Mouse (Mus musculus) bone marrow, adult 2 months (tissue): ENCODE measurements around the gene She. TPM values are rescaled to one million over a fixed set of nuclear protein-coding genes. Genes with fewer than 3 reads are reported as not detected.

ENCODE experiments used
- H3K27ac ChIP-seq: fragments of 200-500 bp; 2 replicates; pipeline ENCODE4 v1.5.1; 2012; ENCODE audit warnings: low read depth, mild to moderate bottlenecking, control low read depth, inconsistent platforms, low read length; ENCODE audit not compliant: control insufficient read depth, poor library complexity, insufficient read depth
- H3K4me1 ChIP-seq: fragments of 200-500 bp; 2 replicates; pipeline ENCODE4 v1.6.1; 2011; ENCODE audit warnings: low read length; ENCODE audit not compliant: control insufficient read depth, insufficient read depth
- H3K4me3 ChIP-seq: fragments of 200-500 bp; replicated peaks from 2 replicates; pipeline ENCODE3; 2011; ENCODE audit warnings: mild to moderate bottlenecking, low read depth, low read length, control low read depth; ENCODE audit not compliant: control insufficient read depth
- CTCF ChIP-seq: fragments of 200-500 bp; IDR thresholded peaks from 2 replicates; pipeline ENCODE4 v1.5.1; 2011; ENCODE audit warnings: low read length, control low read depth; ENCODE audit not compliant: control insufficient read depth, insufficient read depth
- POLR2A ChIP-seq: fragments of 200-500 bp; IDR thresholded peaks from 2 replicates; pipeline ENCODE4 v1.6.1; 2011; ENCODE audit warnings: low read depth, mild to moderate bottlenecking, control low read depth, low read length, borderline replicate concordance; ENCODE audit not compliant: control insufficient read depth
- WGBS: fragments of 180-500 bp; shearing (Covaris S2); methylation state at CpG from one replicate; pipeline ENCODE4 v1.1.7; 2018; 5-methylcytosine and 5-hydroxymethylcytosine counted together
- polyA plus RNA-seq: library from polyadenylated mRNA; stranded (reverse); fragments of >200 nt; gene quantifications from 2 replicates; pipeline ENCODE4 v1.2.4, GENCODE M21; 2011; ENCODE audit warnings: low replicate concordance; ENCODE audit not compliant: missing spikeins, insufficient read depth, insufficient read length

The She gene
- polyA plus RNA-seq, 1 experiment: 1.7 TPM

DNA sequence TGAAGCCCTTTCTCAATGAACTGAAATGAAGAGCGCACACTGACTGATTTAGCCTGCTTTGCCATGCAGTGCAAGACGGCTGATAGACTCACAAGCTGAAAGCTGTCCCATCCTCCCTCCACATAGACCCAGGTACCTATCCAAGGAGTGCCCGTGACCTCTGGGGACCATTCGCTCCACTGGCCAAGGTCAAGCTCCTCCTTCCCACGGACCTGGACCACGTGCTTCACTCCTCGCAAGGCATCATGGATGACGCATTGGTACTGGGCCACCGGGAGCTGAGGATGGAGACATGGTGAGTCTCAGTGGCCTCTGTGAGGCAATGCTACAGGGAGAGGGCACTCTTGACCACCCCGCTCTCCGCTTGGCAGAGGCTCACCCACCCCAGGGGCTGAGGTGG is 54.6 kb downstream of the She start:
- H3K4me3 ChIP-seq: no peak overlapping the region
- no peak for TF ChIP-seq POLR2A
- TF ChIP-seq CTCF: no peak
- no peak overlapping the region for H3K27ac ChIP-seq
- peaks cover 3% of the 10 kb centered on the region; the same call in 1 of the 2 replicates for H3K4me1 ChIP-seq
- 91% methylated on average over 11 of the region's 11 CpGs for WGBS

DNA sequence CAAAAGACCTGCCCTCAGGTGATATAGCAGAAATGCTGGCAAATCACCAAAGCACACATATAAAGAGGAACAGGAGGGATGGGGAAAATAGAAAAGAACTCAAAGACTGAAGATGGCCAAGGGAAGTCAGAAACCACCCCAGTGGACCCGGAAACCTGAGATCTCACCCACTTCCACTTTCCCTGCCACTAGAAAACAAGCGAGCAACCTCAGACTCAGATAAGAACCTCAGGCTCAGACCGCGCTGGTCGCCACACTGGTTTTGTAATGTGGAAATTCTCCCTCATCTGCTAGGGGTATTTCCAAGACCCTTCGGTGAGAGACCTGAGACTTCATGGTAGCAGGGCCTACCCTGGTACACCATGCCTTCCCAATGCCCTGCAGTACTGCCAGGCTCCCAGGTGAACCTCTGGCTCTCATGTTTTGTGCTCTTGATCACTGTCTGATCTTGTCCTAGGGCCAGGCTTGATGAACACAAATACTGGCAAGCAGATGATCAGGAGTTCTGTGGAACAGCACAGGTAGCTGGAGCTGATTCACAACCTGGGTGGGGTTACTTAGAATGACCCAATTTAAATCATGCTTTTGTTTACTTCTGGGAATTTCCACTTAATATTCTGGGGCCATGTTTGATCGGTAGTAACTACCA is 56.5 kb downstream of the She start:
- H3K27ac ChIP-seq: peak overlapping the region; percentile 14; the same call in 1 of the 2 replicates
- H3K4me1 ChIP-seq: peaks cover 3% of the 10 kb centered on the region; the same call in 1 of the 2 replicates
- H3K4me3 ChIP-seq: no peak overlapping the region
- WGBS: 17% methylated on average over 7 of the region's 7 CpGs
- TF ChIP-seq POLR2A (no peak), CTCF (no peak)

DNA sequence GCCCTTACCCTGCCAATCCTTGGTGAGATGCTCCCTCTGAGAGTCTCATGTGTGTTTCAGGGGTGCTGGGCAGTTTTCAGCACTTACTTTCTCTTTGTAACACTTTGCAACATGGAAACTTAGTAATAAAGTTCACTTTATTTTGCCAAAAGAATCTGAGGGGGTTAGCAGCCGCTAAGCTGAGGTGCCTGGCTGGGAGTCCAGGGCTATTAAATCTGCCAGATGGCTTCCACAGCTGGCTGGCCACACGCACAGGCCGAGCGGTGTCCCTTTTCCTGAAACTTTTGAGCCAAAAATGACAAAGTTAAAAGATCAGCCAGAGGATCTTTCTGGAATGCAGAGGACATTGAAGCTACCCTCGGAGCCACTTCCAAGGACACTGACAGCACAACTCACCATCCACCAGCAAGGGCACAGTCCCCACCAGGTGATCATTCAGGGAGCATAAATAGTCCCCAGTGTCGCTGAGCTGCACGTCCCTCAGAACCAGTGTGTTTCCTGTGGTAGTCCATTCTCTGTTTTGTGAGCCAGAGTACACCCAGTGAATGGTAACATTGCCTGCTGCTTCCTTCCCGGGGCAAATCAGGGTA is 58.8 kb downstream of the She start:
- TF ChIP-seq POLR2A (no peak), CTCF (no peak)
- 62% methylated on average over 8 of the region's 8 CpGs for WGBS
- H3K4me1 ChIP-seq: peaks cover 2% of the 10 kb centered on the region; the same call in 1 of the 2 replicates
- H3K27ac ChIP-seq: no peak overlapping the region
- no peak overlapping the region for H3K4me3 ChIP-seq

DNA sequence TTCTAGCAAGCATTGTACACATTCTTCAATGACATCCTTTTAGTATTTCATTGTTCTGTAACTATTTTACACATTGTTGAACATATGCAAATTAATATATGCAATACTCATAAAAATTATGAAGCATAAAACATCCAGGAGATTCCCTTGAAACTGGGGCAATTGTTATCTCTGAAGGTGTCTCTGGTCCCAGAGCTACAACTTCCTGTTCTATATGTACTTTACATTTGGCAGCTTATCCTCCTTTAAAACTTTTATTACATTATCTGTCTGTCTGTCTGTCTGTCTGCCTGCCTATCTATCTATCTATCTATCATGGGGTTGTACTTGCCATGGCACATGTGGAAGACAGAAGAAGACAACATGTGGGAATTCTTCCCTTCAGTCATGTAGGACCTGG is 60.5 kb downstream of the She start:
- Histone ChIP-seq H3K4me3 (no peak overlapping the region), H3K4me1 (peaks cover 2% of the 10 kb centered on the region; the same call in 1 of the 2 replicates), H3K27ac (no peak overlapping the region)
- TF ChIP-seq CTCF (no peak), POLR2A (no peak)

DNA sequence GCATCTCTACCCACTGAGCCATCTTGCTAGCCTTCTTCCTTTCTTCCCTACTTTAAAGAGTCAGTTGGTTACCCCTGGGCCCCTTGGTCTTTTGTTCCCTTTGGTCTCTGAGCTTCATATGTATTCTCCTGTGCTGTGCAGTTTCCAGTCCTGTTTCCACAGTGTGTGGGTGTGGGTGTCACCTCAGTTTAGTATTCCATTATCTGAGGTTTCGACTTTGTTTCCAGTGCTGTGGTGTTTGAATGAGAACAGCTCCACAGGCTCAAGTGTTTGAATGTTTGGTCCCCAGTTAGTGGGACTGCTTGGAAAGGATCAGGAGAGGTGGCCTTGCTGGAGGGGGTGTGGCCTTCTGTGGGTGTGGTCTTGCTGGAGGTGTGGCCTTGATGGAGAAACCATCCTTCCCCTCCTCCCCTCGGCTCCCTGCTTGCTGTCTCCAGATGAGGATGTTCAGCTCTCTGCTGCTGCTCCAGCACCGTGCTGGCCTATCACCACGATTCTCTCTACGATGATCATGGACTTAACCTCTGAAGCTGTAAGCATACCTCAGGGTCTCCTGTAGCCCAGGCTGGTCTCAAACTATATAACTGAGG is 61.4 kb downstream of the She start:
- H3K4me1 ChIP-seq: peaks cover 2% of the 10 kb centered on the region; the same call in 1 of the 2 replicates
- 71% methylated on average over 5 of the region's 5 CpGs for WGBS
- TF ChIP-seq POLR2A (no peak), CTCF (no peak)
- no peak overlapping the region for H3K27ac ChIP-seq
- no peak overlapping the region for H3K4me3 ChIP-seq

DNA sequence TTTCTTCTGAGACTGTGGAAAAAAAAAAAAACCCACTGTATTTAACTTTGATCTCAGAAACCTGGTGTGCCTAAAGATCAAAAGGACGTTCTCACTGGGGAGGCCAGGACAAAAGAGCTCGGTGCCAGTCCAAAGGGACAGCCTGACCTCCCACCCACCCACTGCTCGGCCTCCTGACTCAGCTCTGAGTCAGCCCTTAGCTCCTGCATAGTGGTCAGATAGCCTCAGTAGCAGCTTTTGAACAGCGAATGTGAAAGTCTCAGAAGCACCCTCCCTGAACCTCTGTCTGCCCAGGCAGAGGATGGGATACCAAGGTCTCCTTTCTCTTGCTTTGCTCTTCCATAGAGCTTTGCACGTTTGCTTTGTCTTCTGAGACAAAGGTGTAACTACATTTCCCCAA is 65.4 kb downstream of the She start:
- no peak overlapping the region for H3K4me3 ChIP-seq
- H3K4me1 ChIP-seq: no peaks in the 10 kb centered on the region; the same call in none of the 2 replicates
- WGBS: 66% methylated on average over 5 of the region's 5 CpGs
- TF ChIP-seq CTCF (no peak), POLR2A (no peak)
- no peak overlapping the region for H3K27ac ChIP-seq

DNA sequence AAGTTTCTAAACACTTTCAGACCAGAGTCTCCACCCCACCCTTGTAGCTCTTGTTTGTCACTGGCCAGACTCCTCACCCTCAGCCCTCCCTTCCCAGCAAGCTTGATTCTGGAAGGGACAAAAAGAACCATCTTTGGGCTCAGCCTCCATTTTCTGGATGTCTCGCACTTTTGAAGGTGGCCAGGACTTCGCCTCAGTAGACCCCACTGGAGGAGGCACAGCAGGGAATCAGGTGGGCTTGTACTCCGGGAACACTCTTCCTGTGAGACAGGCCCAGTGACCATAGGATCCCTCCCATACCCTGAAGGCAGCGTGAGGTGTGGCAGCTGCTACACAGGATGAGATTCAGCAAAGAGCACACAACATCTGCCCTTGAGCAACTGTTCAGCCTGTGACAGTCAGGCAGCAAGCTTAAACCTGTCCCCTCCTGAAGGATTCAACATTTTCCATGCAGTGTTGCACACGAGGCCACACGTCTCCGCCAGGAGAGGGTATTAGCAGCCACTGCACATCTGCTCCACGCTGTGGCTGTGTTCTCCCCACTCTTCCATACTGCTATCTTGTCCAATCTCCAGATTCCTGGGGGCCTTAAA is 66.1 kb downstream of the She start:
- Histone ChIP-seq H3K27ac (no peak overlapping the region), H3K4me3 (no peak overlapping the region), H3K4me1 (no peaks in the 10 kb centered on the region; the same call in none of the 2 replicates)
- no peak for TF ChIP-seq CTCF
- TF ChIP-seq POLR2A: no peak
- WGBS: 90% methylated on average over 8 of the region's 8 CpGs

DNA sequence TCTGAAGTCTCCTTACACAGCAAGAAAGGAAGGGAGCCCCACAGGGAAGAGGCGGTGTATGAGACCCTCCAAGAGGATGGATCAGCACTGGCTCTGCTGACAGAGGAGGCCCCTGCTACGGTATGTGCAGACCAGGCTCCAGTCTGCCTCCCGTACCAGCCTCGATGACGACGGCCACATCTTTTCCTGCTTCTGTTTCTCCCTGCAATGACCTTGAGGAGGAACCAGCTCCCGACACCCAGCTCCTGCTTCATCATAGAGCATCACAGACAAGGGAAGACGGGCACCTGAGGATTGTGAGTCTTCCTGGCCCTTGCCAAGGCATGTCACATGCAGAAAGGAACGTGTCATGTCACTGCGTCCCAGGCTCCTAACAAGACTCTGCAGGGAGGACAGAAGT is 66.8 kb downstream of the She start:
- Histone ChIP-seq H3K4me1 (no peaks in the 10 kb centered on the region; the same call in 1 of the 2 replicates), H3K4me3 (no peak overlapping the region), H3K27ac (no peak overlapping the region)
- 83% methylated on average over 10 of the region's 10 CpGs for WGBS
- TF ChIP-seq CTCF: no peak
- TF ChIP-seq POLR2A: no peak
